Mouse (Mus musculus) megakaryocyte-erythroid progenitor cell, adult 5-6 weeks (primary cell): ENCODE data around the gene Naxe. TPM values are rescaled to one million over a fixed set of nuclear protein-coding genes. Genes with fewer than 3 reads are reported as not detected.

Experiments
- ATAC-seq: replicated peaks from 2 replicates; pipeline ENCODE4 v1.8.0; 2016; ENCODE audit warnings: mild to moderate bottlenecking, inconsistent platforms; ENCODE audit not compliant: severe bottlenecking, poor library complexity, low FRiP score, low TSS enrichment
- total RNA-seq, 2 experiments: library from RNA; stranded (forward) in 1 of 2; stranded (reverse) in 1 of 2; fragments of 200-1000, 215-1000 nt in 1 of 2; fragments of >200 nt in 1 of 2; fragmentation: Nextera tagmentation in 1 of 2; gene quantifications; 2 replicates each; pipeline ENCODE4 v1.2.3; 2014 to 2017

Gene Naxe
- total RNA-seq, 2 experiments from 2014 or later = 21.8 to 68.7 TPM

DNA sequence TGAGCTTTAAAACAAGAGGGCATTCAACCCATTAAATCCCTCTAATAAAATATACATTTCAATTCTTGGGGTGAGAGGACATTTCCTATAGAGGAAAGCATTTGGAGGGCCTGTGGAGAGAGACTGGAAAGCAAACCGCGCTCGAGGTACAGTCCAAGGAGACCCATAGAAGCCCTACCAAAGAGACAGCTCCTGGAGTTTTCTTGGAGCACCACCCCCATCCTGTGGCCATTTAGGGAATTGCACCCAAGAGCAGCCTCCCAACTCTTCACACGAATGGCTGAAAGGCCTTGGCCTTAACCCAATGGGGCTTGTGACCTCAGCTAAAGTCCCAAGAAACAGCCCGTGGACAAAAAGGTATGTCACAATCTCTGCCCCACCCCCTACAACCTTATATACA lies 13.5 kb upstream of the Naxe start:
- peak; percentile 81; the same call in 1 of the 2 replicates for ATAC-seq

DNA sequence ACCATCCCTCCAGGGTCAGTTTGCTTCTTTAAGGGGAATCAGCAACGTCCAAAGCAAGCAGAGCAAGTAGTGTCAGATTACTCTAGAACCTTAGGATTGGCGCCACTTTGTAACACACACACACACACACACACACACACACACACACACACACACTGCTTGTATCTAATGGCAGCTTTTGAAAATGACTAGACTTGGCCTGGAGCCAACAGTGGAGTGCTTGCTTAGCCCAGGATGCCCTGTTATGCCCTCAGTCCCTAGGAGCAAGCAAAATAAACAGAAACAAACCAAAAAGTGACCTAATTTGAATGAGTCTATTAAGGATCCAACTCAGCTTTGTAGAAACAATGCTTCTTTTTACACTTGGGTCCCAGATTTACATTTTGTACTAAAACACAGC lies 10.1 kb upstream of the Naxe start:
- no peak for ATAC-seq

DNA sequence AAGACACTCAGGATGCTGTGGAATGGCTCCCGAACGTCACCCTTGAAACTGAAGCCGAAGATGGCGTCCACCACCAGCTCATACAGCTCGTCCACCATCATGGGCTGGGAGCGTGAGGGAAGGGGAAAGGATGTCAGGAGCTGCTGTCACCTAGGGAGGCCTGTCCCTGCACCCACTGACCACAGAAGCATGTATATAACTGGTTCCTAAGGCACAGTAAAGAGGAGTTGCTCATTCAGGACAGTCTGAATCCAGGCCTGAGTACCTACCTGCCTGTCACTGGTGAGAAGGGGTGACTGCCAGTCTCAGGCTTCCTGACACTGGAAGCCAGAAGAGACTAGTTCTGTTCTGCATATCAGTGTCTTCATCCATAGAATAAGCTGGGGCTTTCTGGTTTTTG lies 1.3 kb downstream of the Naxe start:
- ATAC-seq = no peak

DNA sequence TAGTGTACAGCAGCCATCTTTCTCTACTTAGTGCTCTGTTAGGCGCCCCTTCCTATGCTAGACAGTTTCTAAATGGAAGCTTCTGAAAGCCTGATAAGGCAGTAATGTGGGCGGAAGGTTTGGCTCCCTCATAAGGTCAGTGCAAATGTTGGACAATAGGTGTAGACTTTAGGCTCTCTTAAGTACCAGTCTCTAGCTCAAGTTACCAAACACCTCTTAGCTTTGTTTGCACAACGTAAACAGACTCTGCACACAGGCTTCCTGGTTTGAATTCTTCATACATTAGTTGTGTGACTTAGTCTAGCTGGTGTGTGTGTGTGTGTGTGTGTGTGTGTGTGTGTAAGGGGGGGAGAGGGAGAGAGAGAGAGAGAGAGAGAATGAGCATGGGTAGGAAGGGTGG lies 8.8 kb downstream of the Naxe start:
- no peak for ATAC-seq

DNA sequence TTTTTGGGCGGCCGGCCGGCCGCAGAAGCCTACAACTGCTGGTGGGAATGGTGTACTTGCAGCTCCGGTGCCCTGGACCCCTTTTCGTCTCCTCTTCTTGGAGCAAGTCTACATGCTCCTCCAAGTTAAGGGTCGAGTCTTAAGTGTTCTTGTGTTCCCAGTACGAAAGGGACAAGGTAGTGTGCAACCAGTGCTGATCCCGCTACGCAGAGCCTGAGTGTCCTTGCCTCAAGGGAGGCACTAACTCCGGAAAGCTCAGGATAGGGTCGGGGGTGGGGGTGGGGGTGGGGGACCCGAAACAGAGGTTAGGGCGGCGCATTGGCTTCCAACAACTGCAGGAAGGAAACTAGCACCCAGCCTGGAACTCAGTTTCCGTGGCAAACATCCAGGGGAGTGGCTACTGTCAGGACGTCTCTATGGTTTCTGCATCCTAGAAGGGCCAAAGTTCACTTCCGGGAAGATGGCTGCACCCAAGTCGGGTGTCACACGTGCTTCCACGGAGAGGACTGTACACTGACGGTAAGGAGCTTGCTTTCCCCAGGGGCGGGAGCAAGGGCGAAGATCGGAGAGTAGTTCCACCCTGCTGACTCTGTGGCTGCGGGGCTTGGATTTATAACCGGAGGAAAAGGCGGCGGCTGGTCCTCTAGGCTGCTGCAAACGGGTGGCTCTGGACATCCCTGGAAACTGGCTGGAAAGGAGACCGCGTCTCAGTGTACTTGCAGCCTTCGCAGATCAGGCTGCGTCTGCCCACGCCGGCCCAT lies 15.5 kb downstream of the Naxe start, which contains the start of gene Gpatch4:
TSS of gene Gpatch4 (plus strand) at position 448 of the 761 bp plus-strand sequence.
- ATAC-seq = peak; percentile 99

DNA sequence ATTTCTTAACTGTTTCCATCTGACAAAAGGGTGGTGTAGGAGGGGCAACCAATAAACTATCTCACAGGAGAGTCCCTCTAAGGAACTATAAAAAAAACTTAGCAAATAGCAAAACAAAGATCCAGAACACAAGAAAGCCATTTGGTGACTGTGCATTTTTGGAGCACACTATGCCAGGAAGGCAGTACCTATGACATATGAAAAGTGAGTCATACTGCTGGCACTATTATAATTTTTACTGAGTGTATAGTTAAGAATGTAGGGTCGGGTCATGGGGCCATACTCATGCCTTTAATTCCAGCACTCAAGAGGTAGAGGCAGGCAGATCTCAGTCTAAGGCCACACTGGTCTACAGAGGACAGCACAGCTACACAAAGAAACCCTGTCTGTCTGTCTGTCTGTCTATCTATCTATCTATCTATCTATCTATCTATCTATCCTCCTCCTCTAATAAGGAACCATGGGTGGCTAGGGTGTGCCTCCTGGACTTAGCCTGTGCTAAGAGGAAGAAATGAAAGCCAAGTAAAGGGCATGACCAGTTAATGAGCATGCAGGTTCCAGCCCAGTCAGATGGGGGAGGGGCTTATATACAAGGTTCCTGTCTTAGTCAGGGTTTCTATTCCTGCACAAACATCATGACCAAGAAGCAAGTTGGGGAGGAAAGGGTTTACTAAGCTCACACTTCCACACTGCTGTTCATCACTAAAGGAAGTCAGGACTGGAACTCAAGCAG lies 22.6 kb downstream of the Naxe start:
- ATAC-seq = no peak

DNA sequence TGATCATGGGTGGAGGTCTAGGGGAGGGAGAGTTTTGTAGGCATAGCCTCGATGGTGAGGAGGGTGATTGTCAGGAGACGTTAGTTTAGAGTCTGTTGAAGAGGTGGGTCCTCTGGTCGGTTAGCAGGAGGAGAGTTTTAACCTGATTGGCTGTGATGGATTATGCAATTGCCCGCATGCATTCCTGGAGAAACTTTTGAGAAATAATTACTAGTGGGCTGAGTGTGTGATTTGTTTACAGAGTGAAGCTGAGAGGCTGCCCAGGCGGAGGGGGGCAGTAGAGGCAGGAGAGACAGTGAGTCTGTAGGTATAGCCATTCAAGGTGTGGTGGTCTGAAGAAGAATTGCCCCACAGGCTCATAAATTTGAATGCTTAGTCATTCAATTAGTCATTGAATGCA lies 24.8 kb downstream of the Naxe start:
- no peak for ATAC-seq

DNA sequence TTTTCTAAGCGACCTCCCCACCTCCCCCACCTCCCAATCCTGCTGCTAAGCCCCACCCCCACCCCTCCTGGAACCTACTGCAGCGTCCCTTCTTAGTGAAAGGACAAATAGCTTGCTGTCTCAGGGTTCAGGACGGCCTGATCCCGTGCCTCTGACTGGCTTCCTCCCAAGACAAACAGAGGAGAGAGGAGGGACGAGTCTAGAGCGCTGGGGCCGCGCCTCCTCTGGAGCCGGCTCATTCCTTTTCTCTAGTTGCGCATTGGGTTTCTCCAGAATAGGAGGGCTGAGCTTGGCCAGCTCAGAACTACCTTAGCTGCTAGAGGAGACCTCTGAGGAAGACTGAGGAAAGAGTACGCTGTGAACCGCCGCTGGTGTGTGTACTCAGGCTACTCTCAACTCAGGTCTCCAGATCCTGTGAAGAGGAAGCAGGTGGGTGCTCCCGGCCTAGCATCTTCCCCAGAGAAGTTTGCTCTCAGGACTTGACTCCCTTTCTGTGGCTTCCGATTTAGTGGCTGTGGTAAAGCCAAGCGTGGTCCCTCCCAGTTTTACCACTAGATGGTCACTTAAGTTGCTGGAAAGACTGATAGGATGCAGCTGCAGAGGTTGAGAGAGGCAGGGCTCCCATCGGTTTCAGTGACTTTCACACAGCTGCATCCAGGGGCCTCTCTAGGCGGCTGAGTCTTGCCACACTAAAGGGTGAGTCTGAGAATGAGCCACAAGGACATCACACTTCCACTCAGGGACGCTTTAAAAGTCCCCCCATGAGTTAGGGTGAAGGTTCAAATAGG lies 27.5 kb downstream of the Naxe start:
- no peak for ATAC-seq

DNA sequence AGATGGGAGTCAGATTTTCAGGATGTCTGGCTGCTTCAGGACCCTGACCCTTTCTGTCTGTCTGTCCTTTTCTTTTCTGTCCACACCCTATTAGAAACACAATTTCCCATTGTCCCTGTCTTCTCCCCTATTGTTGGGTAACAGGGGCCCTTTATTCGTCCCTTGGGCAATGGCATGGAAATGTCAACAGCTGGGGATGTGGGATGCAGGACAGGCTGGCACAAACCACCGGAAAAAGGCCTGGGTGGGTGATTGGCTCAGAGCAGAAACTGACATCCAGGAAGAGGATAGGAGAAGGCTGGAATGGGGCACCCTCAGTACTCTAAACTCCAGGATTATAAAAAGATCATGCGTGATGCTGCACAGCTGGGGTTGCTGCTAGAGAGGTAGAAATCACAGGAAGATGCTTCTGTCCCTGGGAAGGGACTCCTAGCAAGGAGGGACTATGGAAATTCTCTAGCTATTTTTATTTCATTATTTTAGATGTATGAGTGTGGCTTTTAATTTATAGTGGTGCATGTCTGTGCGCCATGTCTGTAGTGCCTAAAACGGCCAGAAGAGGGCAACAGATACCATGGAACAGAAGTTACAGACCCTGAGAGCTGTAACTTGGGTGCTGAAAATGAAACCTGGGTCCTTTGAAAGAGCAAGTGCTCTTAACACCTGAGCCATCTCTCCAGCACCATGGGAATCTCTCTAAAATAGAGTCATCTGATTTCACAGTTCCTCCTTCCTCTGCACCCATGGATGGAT lies 30.7 kb downstream of the Naxe start, which contains the start of gene Hapln2:
TSS of gene Hapln2 (minus strand) at position 150 of the 753 bp plus-strand sequence.
- no peak for ATAC-seq

DNA sequence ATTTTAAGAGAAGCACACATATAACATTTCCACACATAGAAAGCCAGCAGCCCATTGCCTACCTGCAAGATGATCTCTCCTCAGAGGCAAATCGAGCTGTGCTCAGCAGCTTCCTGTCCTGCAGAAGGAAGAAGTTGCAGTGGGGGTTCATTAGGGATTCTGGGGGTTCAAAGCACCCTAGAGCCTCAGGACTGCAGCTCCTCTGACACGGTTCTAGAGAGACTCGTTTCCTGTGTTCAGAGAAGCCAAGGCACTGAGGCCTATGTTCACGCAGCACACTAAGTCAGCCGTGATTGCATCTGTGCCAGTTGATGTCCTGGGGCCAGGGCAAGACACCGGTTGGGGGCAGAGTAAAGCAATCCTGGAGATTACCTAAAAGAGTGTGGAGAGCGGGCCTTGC lies 31.5 kb downstream of the Naxe start:
- no peak for ATAC-seq

DNA sequence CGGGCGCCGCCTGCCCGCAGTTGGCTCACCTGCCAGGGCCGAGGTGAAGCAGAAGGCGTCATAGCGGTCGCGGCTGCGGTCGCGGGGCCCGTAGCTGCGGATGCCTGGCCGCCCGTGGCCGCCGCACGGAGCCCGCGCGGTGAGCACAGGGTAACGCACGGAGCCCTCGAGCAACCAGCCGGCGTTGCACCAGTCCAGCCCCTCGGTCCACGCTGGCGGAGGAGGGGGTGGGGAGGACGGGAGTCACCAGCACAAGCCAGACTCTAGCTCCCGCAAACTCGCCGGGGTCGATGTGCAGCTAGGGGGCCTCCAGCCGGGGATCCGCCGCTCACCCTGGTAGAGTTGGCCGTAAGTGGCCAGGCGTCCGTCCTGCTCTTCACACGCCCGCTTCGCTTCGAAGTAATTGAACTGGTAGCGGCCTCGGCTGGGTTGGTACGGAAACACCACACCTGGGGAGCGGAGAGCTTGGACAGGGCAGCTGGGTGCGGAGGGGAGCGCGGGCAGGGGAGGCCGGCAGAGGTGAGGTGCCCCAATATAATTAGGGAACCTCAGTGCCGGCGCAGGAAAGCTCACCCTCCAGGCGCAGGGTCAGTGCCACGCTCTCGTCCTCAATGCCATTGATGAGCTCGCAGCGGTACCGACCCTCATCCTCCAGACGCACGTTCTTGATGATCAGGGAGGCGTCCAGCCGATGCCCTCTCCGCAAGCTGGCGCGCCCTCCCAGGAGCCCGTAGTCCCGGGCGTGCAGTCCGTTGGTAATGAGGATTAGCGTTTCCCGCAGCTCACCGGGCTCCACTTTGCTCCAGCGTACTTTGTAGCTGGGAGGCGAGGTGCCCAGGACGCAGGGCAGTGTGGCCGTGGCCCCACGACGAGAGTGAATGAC lies 34.9 kb downstream of the Naxe start:
- ATAC-seq = 0 out of 2 replicates have a peak, but pooled peaks have one; percentile 1

DNA sequence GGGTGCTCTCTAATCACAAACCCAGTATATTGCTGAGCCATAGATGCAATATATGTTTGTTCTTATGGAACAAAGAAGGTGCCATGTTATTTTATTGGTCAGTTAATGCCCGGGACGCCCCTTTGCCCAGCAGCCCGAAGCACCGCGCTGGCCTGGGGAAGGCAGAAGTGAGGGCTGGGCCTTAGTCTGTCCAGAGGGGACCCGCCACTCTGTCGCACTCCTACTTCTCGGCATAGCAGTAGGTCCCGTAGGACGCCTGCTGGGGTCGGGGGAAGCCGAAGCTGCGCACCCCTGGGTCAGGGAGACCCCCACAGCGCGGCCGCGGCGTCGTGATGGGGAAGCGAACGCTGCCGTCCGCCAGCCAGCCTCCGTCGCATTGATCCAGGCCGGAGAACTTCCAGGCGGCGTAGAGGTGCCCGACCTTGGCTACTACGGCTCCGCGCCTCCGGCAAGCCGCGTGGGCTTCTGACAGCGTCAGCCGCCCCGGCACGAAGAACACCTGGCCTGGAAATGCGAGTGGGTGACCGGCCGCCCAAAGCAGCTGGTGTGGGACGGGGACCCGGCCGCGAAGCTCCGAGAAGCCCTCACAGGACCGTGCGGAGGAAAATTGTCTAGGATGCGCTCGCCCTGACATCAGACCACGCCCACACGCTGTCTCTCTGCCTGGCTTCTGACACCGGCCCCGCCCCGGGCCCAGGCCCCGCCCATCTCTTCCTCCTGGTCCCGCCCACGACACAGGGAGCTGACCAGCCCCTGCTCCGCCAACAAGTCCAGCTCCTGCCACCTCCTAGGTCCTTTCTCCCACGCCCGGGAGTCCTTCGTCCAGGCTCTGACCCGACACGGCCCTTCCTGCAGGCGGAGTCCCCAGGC lies 35.7 kb downstream of the Naxe start:
- ATAC-seq = peak; percentile 92

DNA sequence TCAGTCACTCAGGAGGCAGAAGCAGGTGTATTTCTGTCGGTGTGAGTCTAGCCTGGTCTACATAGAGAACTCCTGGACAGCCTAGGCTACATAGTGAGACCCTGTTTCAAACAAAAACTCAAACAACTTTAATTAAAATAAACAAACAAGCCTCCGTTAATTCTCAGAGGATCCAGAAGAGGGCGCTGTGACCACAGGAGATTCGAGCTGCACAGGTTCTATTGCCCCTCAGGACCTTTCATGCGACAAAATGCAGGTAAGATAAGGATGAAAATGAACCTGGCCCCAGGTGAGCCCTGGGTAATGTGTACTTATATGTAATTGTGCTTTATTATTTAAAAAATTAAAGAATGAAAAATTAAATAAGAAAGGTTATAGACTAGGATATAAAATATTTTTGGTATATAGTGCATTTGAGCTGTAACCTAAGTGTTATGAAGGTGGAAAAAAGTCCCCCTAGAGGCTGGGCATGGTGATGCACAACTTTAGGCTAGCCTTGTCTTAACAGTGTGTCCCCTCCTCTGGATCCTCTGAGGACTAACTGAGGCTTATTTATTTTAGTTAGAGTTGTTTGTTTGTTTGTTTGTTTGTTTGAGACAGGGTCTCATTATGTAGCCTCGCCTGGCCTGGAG lies 47.5 kb downstream of the Naxe start:
- ATAC-seq = peak; percentile 63; the same call in 1 of the 2 replicates
